In the genomic region with DNA sequence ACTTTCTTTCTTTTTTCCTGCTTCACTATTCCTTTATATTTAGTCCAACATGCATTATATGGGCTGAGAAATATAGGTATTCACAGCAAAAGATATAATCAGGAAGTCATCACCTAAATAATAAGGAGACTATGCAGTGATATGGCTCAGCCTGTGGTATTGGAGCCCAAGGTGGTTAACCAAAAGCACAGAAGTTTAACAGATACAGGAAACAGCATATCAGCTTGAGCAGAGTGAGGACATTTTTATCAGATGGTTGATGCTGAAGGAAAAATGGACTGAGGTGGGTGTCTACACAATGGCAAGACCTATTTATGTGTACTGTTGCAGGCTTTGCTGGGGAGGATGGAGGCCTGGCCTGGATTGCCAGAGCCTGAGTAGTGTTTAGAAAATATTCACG, we compare ENCODE assay signal across 29 mouse cellular contexts. TPM values are rescaled to one million over a fixed set of nuclear protein-coding genes. Genes with fewer than 3 reads are reported as not detected.
"Had no signal": no experiment of that assay in that cellular context is flagged by ENCODE, and none has a peak within 500 bp of the region (broad histone marks: within the 10 kb centered on the region; RNA-seq: fewer than 3 reads in every experiment).

No protein-coding gene starts in this region.

- H3K27ac ChIP-seq: heart, embryonic 10.5 days; hindbrain, embryonic 10.5 days; hindbrain, embryonic 12.5 days; hindbrain, embryonic 14.5 days; kidney, embryonic 15.5 days; kidney, postnatal 0 days; limb, embryonic 13.5 days; limb, embryonic 15.5 days; liver, embryonic 12.5 days; liver, embryonic 14.5 days had no signal

- H3K36me3 ChIP-seq: heart, embryonic 10.5 days; heart, embryonic 12.5 days; hindbrain, embryonic 10.5 days; hindbrain, embryonic 12.5 days; kidney, embryonic 15.5 days; limb, embryonic 13.5 days; limb, embryonic 15.5 days; liver, embryonic 12.5 days had no signal

- ATAC-seq: hindbrain, embryonic 16.5 days; intestine, embryonic 16.5 days; liver, embryonic 12.5 days had no signal

- H3K4me3 ChIP-seq: heart, embryonic 10.5 days; heart, embryonic 12.5 days; hindbrain, embryonic 10.5 days; hindbrain, embryonic 12.5 days; kidney, embryonic 15.5 days; limb, embryonic 13.5 days; limb, embryonic 15.5 days; liver, embryonic 12.5 days had no signal

- H3K27me3 ChIP-seq: heart, embryonic 12.5 days; hindbrain, embryonic 12.5 days; kidney, embryonic 15.5 days; limb, embryonic 13.5 days; limb, embryonic 15.5 days; liver, embryonic 12.5 days had no signal

- DNase-seq: gastrocnemius, postnatal 14 days; gastrocnemius, postnatal 36 days; heart, adult 18-20 months; heart, postnatal 10 days; heart, postnatal 4 days; kidney, adult 11 months; kidney, adult 2 months; kidney, adult 9 months; kidney, postnatal 14 days; kidney, postnatal 36 days; layer of hippocampus, adult 9-11 months; layer of hippocampus, postnatal 36 days; left cerebral cortex, postnatal 4 days had no signal

- H3K9me3 ChIP-seq: heart, embryonic 10.5 days; heart, embryonic 12.5 days; hindbrain, embryonic 10.5 days; hindbrain, embryonic 12.5 days; kidney, embryonic 15.5 days; limb, embryonic 13.5 days; limb, embryonic 15.5 days; liver, embryonic 12.5 days had no signal

- H3K4me2 ChIP-seq: heart, embryonic 12.5 days; hindbrain, embryonic 12.5 days; hindbrain, embryonic 14.5 days; kidney, embryonic 15.5 days; limb, embryonic 13.5 days; limb, embryonic 15.5 days; liver, embryonic 12.5 days had no signal

- H3K4me1 ChIP-seq: heart, embryonic 10.5 days; heart, embryonic 12.5 days; hindbrain, embryonic 10.5 days; hindbrain, embryonic 12.5 days; kidney, embryonic 15.5 days; limb, embryonic 13.5 days; limb, embryonic 15.5 days; liver, embryonic 12.5 days had no signal

- H3K9ac ChIP-seq: heart, embryonic 12.5 days; hindbrain, embryonic 12.5 days; hindbrain, embryonic 14.5 days; kidney, embryonic 15.5 days; limb, embryonic 13.5 days; limb, embryonic 15.5 days; liver, embryonic 12.5 days; liver, embryonic 14.5 days had no signal

RNA-seq across cellular contexts. Expression of gene Mab21l2, which starts 58.4 kb away (rescaled TPM):
- total RNA-seq: gastrocnemius, adult 8-10 months; layer of hippocampus, postnatal 36 days; liver, adult 2 months had no signal
- polyA plus RNA-seq: gonadal fat pad, adult 2 months had no signal
